Mouse (Mus musculus) spleen, adult 2 months (tissue): ENCODE measurements around the gene Ube2m. TPM values are rescaled to one million over a fixed set of nuclear protein-coding genes. Genes with fewer than 3 reads are reported as not detected.
A peak's percentile ranks its signal among the peaks of the same experiment; 100 is the strongest.

Experiments used
- DNase-seq, 2 experiments: peaks; one replicate each; pipeline versions ENCODE4 v3.0.0 to v3.0.0-alpha.2; 2012 to 2021; ENCODE audit warnings: low spot score in 2 of 2, low read depth in 1 of 2
- H3K27ac ChIP-seq: fragments of 200-500 bp; 2 replicates; pipeline ENCODE4 v1.5.1; 2012; ENCODE audit warnings: low read length, inconsistent platforms; ENCODE audit not compliant: insufficient read depth
- H3K27me3 ChIP-seq: fragments of 200-500 bp; 2 replicates; pipeline ENCODE4 v1.6.1; 2012; ENCODE audit warnings: mild to moderate bottlenecking, moderate library complexity, low read length, inconsistent platforms; ENCODE audit not compliant: control insufficient read depth, insufficient read depth
- H3K36me3 ChIP-seq: fragments of 200-500 bp; 2 replicates; pipeline ENCODE4 v1.6.1; 2012; ENCODE audit warnings: mild to moderate bottlenecking, low read length, inconsistent platforms; ENCODE audit not compliant: control insufficient read depth, insufficient read depth
- H3K4me1 ChIP-seq: fragments of 200-500 bp; 2 replicates; pipeline ENCODE4 v1.6.1; 2011; ENCODE audit warnings: inconsistent platforms; ENCODE audit not compliant: control insufficient read depth, insufficient read depth, insufficient read length
- H3K4me3 ChIP-seq: fragments of 200-500 bp; 2 replicates; pipeline ENCODE4 v1.5.1; 2011; ENCODE audit warnings: mild to moderate bottlenecking, inconsistent platforms; ENCODE audit not compliant: insufficient read depth, insufficient read length; ENCODE audit errors: extremely low read depth
- CTCF ChIP-seq: fragments of 200-500 bp; IDR thresholded peaks from 2 replicates; pipeline ENCODE4 v1.5.1; 2011; ENCODE audit warnings: mild to moderate bottlenecking, inconsistent platforms; ENCODE audit not compliant: insufficient read depth, insufficient read length, insufficient replicate concordance; ENCODE audit errors: extremely low read depth
- POLR2A ChIP-seq: fragments of 200-500 bp; IDR thresholded peaks from 2 replicates; pipeline ENCODE4 v1.6.1; 2011; ENCODE audit warnings: low read depth, low read length, inconsistent platforms
- WGBS: fragments of 180-500 bp; shearing (Covaris S2); methylation state at CpG from one replicate; pipeline ENCODE4 v1.1.7; 2018; 5-methylcytosine and 5-hydroxymethylcytosine counted together
- polyA plus RNA-seq: library from polyadenylated mRNA; depleted of rRNA; stranded (reverse); fragments of >200 nt; gene quantifications from 2 replicates; pipeline ENCODE4 v1.2.3, GENCODE M21; 2012

The Ube2m gene
- polyA plus RNA-seq, 1 experiment: 62.7 TPM

DNA sequence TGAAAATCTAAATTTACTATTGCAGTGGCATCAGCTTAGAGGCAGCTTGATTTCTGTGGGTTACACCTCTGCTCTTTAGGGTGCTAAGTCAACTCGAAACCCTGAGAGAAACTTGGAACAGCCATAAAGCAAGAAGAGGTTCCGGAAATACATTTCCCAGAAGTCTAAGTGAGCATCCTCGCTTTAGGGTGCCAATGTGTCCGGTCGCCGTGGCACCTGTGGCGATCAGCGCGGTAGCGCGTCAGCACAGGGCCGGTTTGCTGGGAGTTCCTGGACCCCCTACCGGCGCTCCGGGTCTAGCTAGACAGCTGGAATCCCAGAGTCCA, 15.8 kb upstream of the Ube2m start:
- 2% methylated on average over 15 of the region's 15 CpGs for WGBS
- H3K27ac ChIP-seq: peak overlapping the region; percentile 25; the same call in 1 of the 2 replicates
- no peak for TF ChIP-seq CTCF

DNA sequence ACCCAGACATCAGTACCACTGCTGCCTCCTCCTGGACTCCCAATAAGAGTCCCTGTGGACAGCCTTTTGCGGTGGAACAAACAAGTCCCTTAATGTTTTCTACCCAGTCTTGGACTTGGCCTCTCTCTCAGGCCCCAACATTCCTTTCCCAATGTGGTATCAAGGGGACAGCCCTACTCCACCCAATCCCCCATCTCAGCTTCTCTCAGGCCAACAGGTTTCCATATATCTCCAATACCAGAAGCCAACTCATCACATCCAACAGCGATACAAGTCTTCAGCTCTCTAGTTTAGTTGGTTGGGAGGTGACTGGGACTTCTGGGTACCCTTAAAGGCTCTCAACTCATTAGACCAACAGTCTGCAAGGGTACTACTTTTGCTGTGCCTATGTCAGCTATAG, 15.4 kb upstream of the Ube2m start:
- Histone ChIP-seq H3K27ac (no peak overlapping the region), H3K27me3 (no peaks in the 10 kb centered on the region), H3K4me1 (no peaks in the 10 kb centered on the region), H3K4me3 (no peak overlapping the region), H3K36me3 (no peaks in the 10 kb centered on the region)
- no peak for DNase-seq
- WGBS: 99% methylated on average over 2 of the region's 2 CpGs
- TF ChIP-seq CTCF (no peak), POLR2A (no peak)

More for the DNA sequence above, 15.8 kb upstream of the Ube2m start:
- Histone ChIP-seq H3K27me3 (no peaks in the 10 kb centered on the region), H3K4me1 (no peaks in the 10 kb centered on the region), H3K4me3 (peak overlapping the region; percentile 81), H3K36me3 (no peaks in the 10 kb centered on the region)
- no peak for DNase-seq

DNA sequence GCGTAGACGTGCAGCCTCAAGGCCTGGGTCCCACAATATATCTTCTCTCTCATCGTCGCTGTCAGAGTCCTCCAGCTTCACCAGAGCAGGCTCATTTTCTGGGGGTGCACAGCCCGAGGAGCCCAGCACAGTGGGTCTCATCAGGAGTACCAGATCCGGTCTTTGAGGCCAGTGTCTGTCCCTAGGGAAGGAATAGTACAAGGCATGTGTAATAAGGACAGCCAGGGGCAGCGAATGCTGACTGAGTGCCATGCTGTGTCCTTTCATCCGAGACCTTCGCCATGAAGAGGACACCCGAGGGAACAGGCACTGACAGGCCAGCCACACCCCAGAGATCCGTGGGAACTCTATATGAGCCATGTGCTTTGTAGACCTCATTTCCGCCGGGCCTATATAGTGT, 14.9 kb upstream of the Ube2m start:
- Histone ChIP-seq H3K27ac (no peak overlapping the region), H3K27me3 (no peaks in the 10 kb centered on the region), H3K36me3 (no peaks in the 10 kb centered on the region), H3K4me1 (no peaks in the 10 kb centered on the region), H3K4me3 (no peak overlapping the region)
- 93% methylated on average over 13 of the region's 13 CpGs for WGBS
- no peak for DNase-seq
- no peak for TF ChIP-seq CTCF
- TF ChIP-seq POLR2A: no peak

DNA sequence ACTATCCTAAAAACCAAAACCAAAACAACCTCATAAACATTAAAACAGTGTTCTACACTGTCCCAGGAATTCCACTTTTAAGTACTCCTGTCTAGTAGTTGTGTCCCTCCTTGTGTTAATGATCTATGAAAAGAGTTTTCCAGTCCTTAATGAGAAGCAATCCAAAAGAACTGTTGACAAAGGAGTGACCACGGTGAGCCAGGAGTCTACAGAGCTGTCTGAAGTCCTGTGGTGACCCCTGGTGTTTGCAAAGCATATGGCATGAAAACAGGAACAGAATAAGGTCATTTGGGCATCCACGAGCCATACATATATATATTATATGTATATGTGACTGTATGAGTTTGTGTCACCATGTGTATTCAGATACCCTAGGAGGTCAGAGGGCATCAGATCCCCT, 8.0 kb upstream of the Ube2m start:
- WGBS: 6% methylated on average over 2 of the region's 2 CpGs
- H3K36me3 ChIP-seq: no peaks in the 10 kb centered on the region
- H3K4me1 ChIP-seq: peaks cover 13% of the 10 kb centered on the region
- no peak overlapping the region for H3K4me3 ChIP-seq
- TF ChIP-seq CTCF (peak; percentile 75; the same call in 1 of the 2 replicates), POLR2A (no peak)
- H3K27me3 ChIP-seq: peaks cover 13% of the 10 kb centered on the region
- peak in 1 of 2 experiments; percentile 67 for DNase-seq
- H3K27ac ChIP-seq: no peak overlapping the region

DNA sequence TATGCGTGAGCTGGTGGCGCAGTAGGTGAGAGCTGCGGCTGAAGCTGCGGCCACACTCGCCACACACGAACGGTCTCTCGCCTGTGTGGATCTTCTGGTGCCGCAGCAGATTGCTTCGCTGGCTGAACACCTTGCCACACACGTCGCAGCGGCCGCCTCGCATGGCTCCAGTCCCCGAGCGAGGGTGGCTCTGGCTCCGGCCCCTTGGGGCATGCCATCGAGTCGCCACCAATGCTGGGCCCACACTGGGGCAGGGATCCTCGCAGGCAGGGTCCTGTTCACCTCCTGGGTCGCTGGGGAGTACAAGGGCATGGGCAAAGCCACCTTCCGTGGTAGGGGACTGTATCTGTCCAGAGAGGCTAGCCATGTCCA, 6.2 kb upstream of the Ube2m start:
- DNase-seq: no peak
- Histone ChIP-seq H3K27me3 (peaks cover 13% of the 10 kb centered on the region), H3K36me3 (no peaks in the 10 kb centered on the region), H3K4me3 (peak overlapping the region; percentile 38; the same call in 1 of the 2 replicates), H3K27ac (no peak overlapping the region), H3K4me1 (peaks cover 13% of the 10 kb centered on the region)
- TF ChIP-seq CTCF (no peak), POLR2A (no peak)
- 9% methylated on average over 23 of the region's 23 CpGs for WGBS

DNA sequence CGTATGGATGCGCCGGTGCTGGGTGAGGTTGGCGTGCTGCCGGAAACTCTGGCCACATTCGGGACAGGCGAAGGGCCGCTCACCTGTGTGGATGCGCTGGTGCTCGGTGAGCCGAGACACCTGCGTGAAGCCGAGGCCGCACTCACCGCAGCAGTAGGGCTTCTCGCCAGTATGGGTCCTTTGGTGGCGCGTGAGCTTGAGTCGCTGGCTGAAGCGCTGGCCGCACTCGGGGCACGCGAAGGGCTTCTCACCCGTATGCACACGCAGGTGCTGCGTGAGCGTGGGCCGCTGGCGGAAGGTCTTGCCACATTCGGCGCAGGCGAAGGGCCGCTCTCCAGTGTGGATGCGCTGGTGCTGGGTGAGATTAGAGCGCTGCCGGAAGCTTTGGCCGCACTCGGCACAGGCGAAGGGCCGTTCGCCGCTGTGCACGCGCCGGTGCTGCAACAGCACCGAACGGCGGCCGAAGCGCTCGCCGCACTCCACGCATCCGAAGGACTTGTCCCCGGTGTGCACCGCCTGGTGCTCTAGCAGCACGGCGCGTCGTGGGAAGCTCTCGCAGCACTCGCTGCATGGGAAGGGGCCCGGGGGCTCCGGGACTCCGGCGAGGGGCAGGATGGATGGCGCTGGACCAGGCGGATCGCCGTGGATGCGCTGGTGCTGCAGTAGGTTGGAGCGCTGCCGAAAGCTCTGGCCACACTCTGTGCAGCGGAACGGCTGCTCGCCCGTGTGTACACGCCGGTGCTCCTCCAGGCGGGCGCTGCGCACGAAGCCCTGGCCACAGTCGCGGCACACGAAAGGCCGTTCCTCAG, 5.6 kb upstream of the Ube2m start:
- TF ChIP-seq CTCF: no peak
- Histone ChIP-seq H3K27me3 (peaks cover 13% of the 10 kb centered on the region), H3K4me3 (peak overlapping the region; percentile 38; the same call in 1 of the 2 replicates), H3K4me1 (peaks cover 17% of the 10 kb centered on the region), H3K36me3 (no peaks in the 10 kb centered on the region), H3K27ac (no peak overlapping the region)
- 13% methylated on average over 88 of the region's 88 CpGs for WGBS
- no peak for DNase-seq

DNA sequence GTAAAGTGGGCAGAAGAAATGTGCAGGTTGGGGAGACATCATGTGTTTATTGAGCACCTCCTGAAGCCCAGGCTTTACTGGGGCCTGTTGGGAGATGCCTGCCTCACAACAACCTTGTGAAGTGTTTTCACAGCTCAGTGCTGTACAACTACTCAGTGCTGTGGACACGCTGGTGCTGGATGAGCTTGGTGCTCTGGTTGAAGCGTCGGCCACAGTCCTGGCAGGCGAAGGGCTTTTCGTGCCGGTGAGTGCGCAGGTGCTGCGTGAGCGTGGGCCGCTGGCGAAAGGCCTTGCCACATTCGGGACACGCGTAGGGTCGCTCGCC, 5.0 kb upstream of the Ube2m start:
- no peak for DNase-seq
- Histone ChIP-seq H3K4me1 (peaks cover 17% of the 10 kb centered on the region), H3K4me3 (no peak overlapping the region), H3K27ac (no peak overlapping the region), H3K36me3 (no peaks in the 10 kb centered on the region), H3K27me3 (peaks cover 13% of the 10 kb centered on the region)
- 78% methylated on average over 16 of the region's 16 CpGs for WGBS
- no peak for TF ChIP-seq CTCF
- no peak for TF ChIP-seq POLR2A
